Mouse (Mus musculus) heart, postnatal 0 days (tissue): Measurements from ENCODE around the gene Rev1.

Experiments used
- CTCF ChIP-seq: IDR thresholded peaks from 2 replicates; pipeline ENCODE4 v1.5.1; 2016; ENCODE audit warnings: antibody characterized with exemption, control low read depth, low read depth
- EP300 ChIP-seq: IDR thresholded peaks from 2 replicates; pipeline ENCODE4 v1.6.1; 2016; ENCODE audit warnings: antibody characterized with exemption, low read depth

DNA sequence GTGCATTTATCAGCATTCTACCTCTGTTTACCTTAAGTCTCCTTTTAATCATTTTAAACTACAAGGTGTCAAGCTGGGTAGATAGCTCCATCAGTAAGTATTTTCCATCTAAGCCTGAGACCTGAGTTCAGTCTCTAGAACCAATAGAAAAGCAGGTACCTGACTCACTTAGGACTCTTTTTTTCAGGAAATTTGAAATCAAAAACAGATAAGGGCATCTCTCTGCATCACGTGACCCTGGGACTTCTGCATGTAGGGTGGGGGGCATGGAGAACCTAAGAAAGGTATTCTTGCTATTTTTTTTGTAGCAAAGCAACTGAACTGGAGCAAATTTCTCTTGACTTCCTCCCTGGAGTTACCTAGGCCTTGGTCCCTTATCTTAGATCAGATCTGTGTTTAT is 11.8 kb upstream of the Rev1 start:
- no peak for TF ChIP-seq CTCF
- TF ChIP-seq EP300: no peak
